Mouse (Mus musculus): Measurements from ENCODE around the gene Rundc3a.
"Not testable (repeated sequence)": the region's sequence is repeated elsewhere in the genome, so short reads cannot be mapped to it uniquely, and the experiment has no call there.

Gene Rundc3a

GRCm38 (mm10) chr11:102393238-102393634 is at the start of gene Rundc3a:
Rundc3a (plus strand) TSS chr11:102393403.
- peak; percentile 47 to 64 for DNase-seq (ENCODE audit: low read depth in 2 of 2, low spot score in 2 of 2)

DNA sequence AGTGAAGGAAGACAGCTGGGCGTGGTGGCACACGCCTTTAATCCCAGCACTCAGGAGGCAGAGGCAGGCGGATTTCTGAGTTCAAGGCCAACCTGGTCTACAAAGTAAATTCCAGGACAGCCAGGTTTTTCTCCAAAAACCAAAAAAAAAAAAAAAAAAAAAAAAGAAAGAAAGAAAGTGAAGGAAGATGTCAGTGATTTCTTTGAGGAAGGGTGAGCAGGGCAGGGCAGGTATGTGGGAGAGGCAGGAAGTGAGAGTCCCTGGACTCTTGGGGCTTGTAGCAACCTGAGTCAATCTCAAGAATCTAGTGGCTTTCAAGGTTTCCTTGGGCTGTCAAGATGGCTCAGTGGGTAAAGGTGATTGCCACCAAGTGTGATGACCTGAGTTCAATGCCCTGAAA is 48.7 kb upstream of the Rundc3a start:
- no peak for DNase-seq (ENCODE audit: low read depth in 2 of 2, low spot score in 2 of 2)

- no peak for DNase-seq (ENCODE audit: low read depth in 2 of 2, low spot score in 2 of 2)
These were observed 46.3 kb upstream of the Rundc3a start for GRCm38 (mm10) chr11:102346926-102347325.

DNA sequence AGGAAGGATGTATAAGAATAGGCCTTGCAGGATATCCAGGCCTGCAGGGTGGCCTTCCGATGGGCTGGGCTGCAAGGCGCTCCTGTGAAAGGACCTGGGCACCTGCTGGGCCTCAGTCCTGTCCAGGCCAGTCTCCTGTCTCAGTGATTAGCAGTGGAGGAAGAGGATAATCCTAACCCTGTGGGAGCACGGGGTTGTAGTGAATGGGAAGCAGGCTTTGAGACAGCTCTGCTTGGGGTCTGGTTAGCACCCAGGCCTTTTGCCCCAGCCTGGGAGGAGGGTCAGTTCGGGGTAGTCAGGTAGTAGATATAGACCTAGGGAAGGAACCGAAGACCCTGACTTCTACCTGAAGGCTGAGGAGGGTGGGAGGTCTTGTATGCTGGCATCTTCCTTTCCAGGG is 45.5 kb upstream of the Rundc3a start:
- no peak for DNase-seq (ENCODE audit: low read depth in 2 of 2, low spot score in 2 of 2)

DNA sequence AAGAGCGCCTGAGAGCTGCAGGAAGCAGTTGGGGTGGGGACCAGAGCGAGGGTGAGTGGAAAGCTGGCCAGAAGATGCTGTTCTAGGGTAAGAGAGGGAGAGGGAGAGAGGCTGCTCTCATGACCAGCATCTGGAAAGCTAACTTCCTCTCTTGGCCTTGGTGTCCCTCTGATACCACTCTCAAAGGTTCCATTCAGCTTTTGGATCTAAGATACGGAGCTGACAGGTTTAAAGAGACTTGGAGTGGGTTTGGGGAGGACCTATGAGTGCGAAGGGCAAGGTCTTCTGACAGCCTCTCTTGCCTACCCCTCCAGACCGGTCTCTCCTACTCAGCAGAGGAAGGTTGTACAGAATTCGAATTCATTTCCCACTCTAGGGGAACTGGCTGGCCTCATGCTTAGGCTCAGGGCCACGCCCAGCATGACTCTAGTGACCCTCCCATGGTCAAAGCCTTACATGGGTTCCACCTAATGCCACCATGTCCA is 45.1 kb upstream of the Rundc3a start:
- DNase-seq (ENCODE audit: low read depth in 2 of 2, low spot score in 2 of 2) = no peak

GRCm38 (mm10) chr11:102348771-102349170 is 44.4 kb upstream of the Rundc3a start:
- DNase-seq (ENCODE audit: low read depth in 2 of 2, low spot score in 2 of 2) = no peak

GRCm38 (mm10) chr11:102349189-102349954 is 43.8 kb upstream of the Rundc3a start:
- DNase-seq (ENCODE audit: low read depth in 2 of 2, low spot score in 2 of 2) = no peak

GRCm38 (mm10) chr11:102350416-102350815 is 42.8 kb upstream of the Rundc3a start:
- DNase-seq (ENCODE audit: low read depth in 2 of 2, low spot score in 2 of 2) = no peak

GRCm38 (mm10) chr11:102350981-102351523 is 42.2 kb upstream of the Rundc3a start:
- DNase-seq (ENCODE audit: low read depth in 2 of 2, low spot score in 2 of 2) = no peak

DNA sequence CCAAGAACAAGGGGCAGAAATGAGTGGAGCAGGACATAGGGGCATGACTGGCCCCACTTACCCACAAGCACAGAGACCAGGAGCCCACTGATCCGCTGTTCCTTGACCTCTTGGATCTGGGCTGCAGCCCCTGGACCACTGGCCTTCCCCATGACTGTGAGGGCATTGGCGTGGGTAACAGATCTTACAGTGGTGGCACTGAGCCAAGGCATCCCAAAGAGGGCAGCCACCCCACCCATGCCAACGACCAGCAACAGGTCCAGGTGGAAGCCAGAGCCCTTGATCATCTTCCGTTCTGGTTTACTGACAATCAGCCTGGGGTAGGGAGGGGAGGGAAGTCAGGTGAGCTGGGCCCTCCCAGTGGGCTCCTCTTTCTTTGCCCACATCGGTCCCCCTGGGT is 40.8 kb upstream of the Rundc3a start:
- no peak for DNase-seq (ENCODE audit: low read depth in 2 of 2, low spot score in 2 of 2)

GRCm38 (mm10) chr11:102353021-102353431 is 40.2 kb upstream of the Rundc3a start:
- no peak for DNase-seq (ENCODE audit: low read depth in 2 of 2, low spot score in 2 of 2)

- DNase-seq (ENCODE audit: low read depth in 2 of 2, low spot score in 2 of 2) = no peak
These were observed 37.7 kb upstream of the Rundc3a start for GRCm38 (mm10) chr11:102355501-102355900.

DNA sequence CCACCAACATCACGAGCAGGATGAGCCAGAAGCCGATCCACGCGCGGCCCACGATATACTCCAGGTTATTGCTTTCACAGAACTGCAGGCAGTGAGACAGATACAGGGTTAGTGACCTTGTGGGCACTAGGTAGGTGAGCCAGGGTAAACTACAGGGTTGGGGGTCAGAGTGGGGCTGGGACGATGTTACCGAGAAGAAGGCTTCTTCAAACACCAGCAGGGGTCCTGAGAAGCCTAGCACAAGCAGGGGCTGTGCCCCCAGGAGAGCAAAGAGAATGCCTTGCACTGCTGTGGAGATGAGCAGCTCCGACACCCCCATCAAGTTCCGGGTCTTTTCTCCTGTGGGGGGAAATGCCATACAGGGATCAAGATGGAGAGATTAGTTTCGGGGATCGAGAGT is 37.0 kb upstream of the Rundc3a start:
- DNase-seq (ENCODE audit: low read depth in 2 of 2, low spot score in 2 of 2) = no peak

GRCm38 (mm10) chr11:102356636-102357350 is 36.4 kb upstream of the Rundc3a start:
- no peak for DNase-seq (ENCODE audit: low read depth in 2 of 2, low spot score in 2 of 2)

GRCm38 (mm10) chr11:102358365-102358764 is 34.8 kb upstream of the Rundc3a start:
- no peak for DNase-seq (ENCODE audit: low read depth in 2 of 2, low spot score in 2 of 2)

DNA sequence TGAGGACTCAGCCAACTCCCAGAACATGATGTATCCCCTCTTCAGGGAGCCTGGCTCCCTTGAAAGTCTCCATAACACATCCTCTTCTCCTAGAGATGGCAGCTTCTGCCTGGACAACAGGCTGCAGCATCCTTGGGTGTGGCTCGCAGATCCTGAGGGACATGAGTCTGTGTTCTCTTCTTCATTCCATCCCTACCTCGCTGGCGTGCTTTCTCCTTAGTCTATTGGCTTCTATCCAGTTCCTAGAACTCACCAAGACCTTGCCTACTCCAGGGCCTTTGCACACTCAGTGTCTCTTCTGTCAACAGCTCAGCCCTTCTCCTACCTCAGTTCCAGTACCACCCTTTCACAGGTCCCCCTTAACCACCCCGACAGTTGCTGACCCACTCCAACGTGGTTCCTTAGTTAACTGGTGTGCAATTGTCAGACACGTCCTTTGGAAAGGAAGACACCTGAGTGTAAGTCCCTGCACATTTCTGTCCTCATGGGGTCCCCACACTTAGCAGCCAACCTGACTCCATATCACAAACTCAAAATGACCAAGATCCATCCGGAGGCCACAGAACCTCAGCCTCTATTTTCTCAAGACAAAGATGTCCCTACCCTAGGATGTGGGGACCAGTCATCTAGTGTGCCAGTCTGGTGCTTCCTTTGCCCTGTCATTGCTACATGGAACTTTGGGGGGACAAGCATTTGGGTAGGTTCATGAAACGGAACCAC is 31.3 kb upstream of the Rundc3a start:
- DNase-seq (ENCODE audit: low read depth in 2 of 2, low spot score in 2 of 2) = no peak

- no peak for DNase-seq (ENCODE audit: low read depth in 2 of 2, low spot score in 2 of 2)
These were observed 29.6 kb upstream of the Rundc3a start for GRCm38 (mm10) chr11:102363623-102364022.

DNA sequence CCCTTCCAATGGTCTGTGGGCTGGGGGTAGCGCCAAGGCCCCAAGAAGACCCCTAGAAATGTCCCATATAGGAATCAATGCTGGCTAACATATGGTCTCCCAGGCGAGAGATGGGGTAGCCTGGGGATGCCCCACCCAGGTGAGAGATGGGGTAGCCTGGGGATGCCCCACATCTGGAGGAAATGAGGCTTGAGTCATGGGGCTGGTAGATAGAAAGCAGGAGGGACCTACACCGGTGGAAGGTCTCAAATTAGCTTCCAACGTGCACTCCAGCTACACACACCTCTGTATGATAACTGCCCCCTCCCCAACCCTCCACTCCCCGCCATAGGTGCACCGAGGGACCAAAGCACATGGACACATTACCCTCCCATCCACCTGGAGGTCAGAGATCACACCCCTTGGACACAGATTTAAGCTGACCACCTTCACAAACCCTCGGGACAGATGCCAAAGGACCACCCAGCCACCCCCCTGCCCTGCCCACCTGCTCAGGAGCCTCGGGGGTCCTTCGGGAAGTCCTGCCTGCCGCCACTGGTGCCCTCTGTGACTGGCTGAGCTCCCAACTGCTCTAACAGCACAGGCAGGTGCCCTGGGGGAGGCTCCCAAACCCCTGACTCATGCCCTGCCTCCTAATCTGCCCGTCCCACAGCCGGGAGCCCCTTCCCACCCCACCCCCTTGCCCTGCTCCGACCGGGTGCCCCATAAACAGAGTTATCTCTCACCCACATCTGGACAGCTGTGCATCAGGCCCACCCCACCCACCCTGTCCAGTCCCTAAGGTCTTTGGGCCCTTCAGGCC is 28.4 kb upstream of the Rundc3a start:
- DNase-seq (ENCODE audit: low read depth in 2 of 2, low spot score in 2 of 2) = no peak

- no peak for DNase-seq (ENCODE audit: low read depth in 2 of 2, low spot score in 2 of 2)
These were observed 27.5 kb upstream of the Rundc3a start for GRCm38 (mm10) chr11:102365699-102366098.

DNA sequence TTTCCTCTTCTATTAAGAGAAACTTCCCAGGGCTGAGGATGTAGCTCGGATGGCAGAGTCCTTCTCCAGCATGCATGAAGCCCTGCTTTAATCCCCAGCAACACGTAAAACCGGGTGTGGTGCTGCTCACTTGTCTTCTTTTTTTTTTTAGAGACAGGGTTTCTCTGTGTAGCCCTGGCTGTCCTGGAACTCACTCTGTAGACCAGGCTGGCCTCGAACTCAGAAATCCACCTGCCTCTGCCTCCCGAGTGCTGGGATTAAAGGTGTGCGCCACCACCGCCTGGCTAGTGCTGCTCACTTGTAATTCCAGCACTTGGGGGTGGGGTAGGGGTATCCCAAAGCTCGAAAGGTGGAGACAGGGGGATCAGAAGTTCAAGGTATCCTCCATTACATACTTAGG is 27.1 kb upstream of the Rundc3a start, which contains the start of gene Slc4a1:
TSS of gene Slc4a1 (minus strand) at position 101 of the 400 bp plus-strand sequence.
- DNase-seq (ENCODE audit: low read depth in 2 of 2, low spot score in 2 of 2) = not testable (repeated sequence)

Data from CD8-positive naive resting alpha-beta T cell, adult 2 months (primary cell).